Mouse (Mus musculus): ENCODE measurements around the gene Rd3. TPM values are rescaled to one million over a fixed set of nuclear protein-coding genes. Genes with fewer than 3 reads are reported as not detected.

Rd3 gene
- polyA plus RNA-seq, 1 experiment from 2014 or later = 3.7 TPM

GRCm38 (mm10) chr1:191969939-191970338 lies 7.2 kb upstream of the Rd3 start:
- Histone ChIP-seq H3K27ac (ENCODE audit: low read length) (no peak overlapping the region), H3K36me3 (ENCODE audit: insufficient read depth, low read length) (no peaks in the 10 kb centered on the region), H3K9ac (replicated peaks; ENCODE audit: low read depth) (no peak overlapping the region), H3K27me3 (replicated peaks; ENCODE audit: insufficient read depth, low read length) (no peaks in the 10 kb centered on the region), H3K4me1 (ENCODE audit: insufficient read depth, low read depth, low read length) (no peaks in the 10 kb centered on the region), H3K9me3 (ENCODE audit: low read length) (no peaks in the 10 kb centered on the region), H3K4me3 (ENCODE audit: low read depth, low read length) (no peak overlapping the region), H3K4me2 (replicated peaks; ENCODE audit: low read depth, low read length) (no peak overlapping the region)
- DNase-seq (ENCODE audit: low spot score) (no peak), ATAC-seq (no peak)
- WGBS = 57% methylated on average over 5 of the region's 5 CpGs
- no peak for TF ChIP-seq CTCF (IDR thresholded peaks at IDR 0.05)
- TF ChIP-seq EP300 (IDR thresholded peaks at IDR 0.05) = no peak

GRCm38 (mm10) chr1:191974509-191975405 lies 2.4 kb upstream of the Rd3 start:
- H3K27me3 ChIP-seq (replicated peaks; ENCODE audit: insufficient read depth, low read length) = no peaks in the 10 kb centered on the region
- no peak overlapping the region for H3K27ac ChIP-seq (ENCODE audit: low read length)
- WGBS = 62% methylated on average over 13 of the region's 13 CpGs
- H3K9me3 ChIP-seq (ENCODE audit: low read length) = no peaks in the 10 kb centered on the region
- DNase-seq (ENCODE audit: low spot score) (no peak), ATAC-seq (no peak)
- no peak overlapping the region for H3K4me2 ChIP-seq (replicated peaks; ENCODE audit: low read depth, low read length)
- TF ChIP-seq EP300 (IDR thresholded peaks at IDR 0.05) = no peak
- no peak for TF ChIP-seq CTCF (IDR thresholded peaks at IDR 0.05)
- no peak overlapping the region for H3K4me3 ChIP-seq (ENCODE audit: low read depth, low read length)
- H3K4me1 ChIP-seq (ENCODE audit: insufficient read depth, low read depth, low read length) = no peaks in the 10 kb centered on the region
- no peaks in the 10 kb centered on the region for H3K36me3 ChIP-seq (ENCODE audit: insufficient read depth, low read length)
- H3K9ac ChIP-seq (replicated peaks; ENCODE audit: low read depth) = no peak overlapping the region

- TF ChIP-seq EP300 (IDR thresholded peaks at IDR 0.05) (no peak), CTCF (IDR thresholded peaks at IDR 0.05) (no peak)
- peak; percentile 57 for DNase-seq (ENCODE audit: low spot score)
- Histone ChIP-seq H3K4me3 (ENCODE audit: low read depth, low read length) (no peak overlapping the region), H3K4me2 (replicated peaks; ENCODE audit: low read depth, low read length) (no peak overlapping the region), H3K27me3 (replicated peaks; ENCODE audit: insufficient read depth, low read length) (no peaks in the 10 kb centered on the region), H3K4me1 (ENCODE audit: insufficient read depth, low read depth, low read length) (no peaks in the 10 kb centered on the region), H3K27ac (ENCODE audit: low read length) (no peak overlapping the region), H3K36me3 (ENCODE audit: insufficient read depth, low read length) (no peaks in the 10 kb centered on the region), H3K9me3 (ENCODE audit: low read length) (no peaks in the 10 kb centered on the region), H3K9ac (replicated peaks; ENCODE audit: low read depth) (no peak overlapping the region)
- peak; percentile 73 for ATAC-seq
- WGBS = 19% methylated on average over 5 of the region's 6 CpGs
Observed at GRCm38 (mm10) chr1:191981426-191982102, 4.4 kb downstream of the Rd3 start.

- Histone ChIP-seq H3K9ac (replicated peaks; ENCODE audit: low read depth) (no peak overlapping the region), H3K27me3 (replicated peaks; ENCODE audit: insufficient read depth, low read length) (no peaks in the 10 kb centered on the region), H3K4me2 (replicated peaks; ENCODE audit: low read depth, low read length) (no peak overlapping the region), H3K27ac (ENCODE audit: low read length) (no peak overlapping the region), H3K4me3 (ENCODE audit: low read depth, low read length) (no peak overlapping the region), H3K9me3 (ENCODE audit: low read length) (no peaks in the 10 kb centered on the region), H3K4me1 (ENCODE audit: insufficient read depth, low read depth, low read length) (peaks cover 4% of the 10 kb centered on the region; the same call in 1 of the 2 replicates), H3K36me3 (ENCODE audit: insufficient read depth, low read length) (no peaks in the 10 kb centered on the region)
- WGBS = 64% methylated on average over 8 of the region's 8 CpGs
- ATAC-seq = no peak
- no peak for DNase-seq (ENCODE audit: low spot score)
- TF ChIP-seq CTCF (IDR thresholded peaks at IDR 0.05) = no peak
- TF ChIP-seq EP300 (IDR thresholded peaks at IDR 0.05) = no peak
Observed at GRCm38 (mm10) chr1:191986674-191987480, 9.7 kb downstream of the Rd3 start.

- no peak for TF ChIP-seq EP300 (IDR thresholded peaks at IDR 0.05)
- no peak for TF ChIP-seq CTCF (IDR thresholded peaks at IDR 0.05)
Observed at GRCm38 (mm10) chr1:191987481-191987769, 10.3 kb downstream of the Rd3 start.

GRCm38 (mm10) chr1:191988646-191989045 lies 11.5 kb downstream of the Rd3 start:
- H3K4me2 ChIP-seq (replicated peaks; ENCODE audit: low read depth, low read length) = no peak overlapping the region
- H3K4me1 ChIP-seq (ENCODE audit: insufficient read depth, low read depth, low read length) = peaks cover 4% of the 10 kb centered on the region; the same call in 1 of the 2 replicates
- DNase-seq (ENCODE audit: low spot score) = peak; percentile 70
- H3K9me3 ChIP-seq (ENCODE audit: low read length) = no peaks in the 10 kb centered on the region
- no peak overlapping the region for H3K9ac ChIP-seq (replicated peaks; ENCODE audit: low read depth)
- H3K27me3 ChIP-seq (replicated peaks; ENCODE audit: insufficient read depth, low read length) = no peaks in the 10 kb centered on the region
- no peak overlapping the region for H3K4me3 ChIP-seq (ENCODE audit: low read depth, low read length)
- H3K27ac ChIP-seq (ENCODE audit: low read length) = no peak overlapping the region
- ATAC-seq = no peak
- WGBS = 34% methylated on average over 3 of the region's 3 CpGs
- H3K36me3 ChIP-seq (ENCODE audit: insufficient read depth, low read length) = no peaks in the 10 kb centered on the region
- no peak for TF ChIP-seq CTCF (IDR thresholded peaks at IDR 0.05)
- no peak for TF ChIP-seq EP300 (IDR thresholded peaks at IDR 0.05)

More at GRCm38 (mm10) chr1:191987481-191987769, 10.3 kb downstream of the Rd3 start:
- no peak for ATAC-seq
- WGBS = 47% methylated on average over 5 of the region's 5 CpGs
- no peak overlapping the region for H3K27ac ChIP-seq (ENCODE audit: low read length)
- no peaks in the 10 kb centered on the region for H3K9me3 ChIP-seq (ENCODE audit: low read length)
- no peak overlapping the region for H3K4me3 ChIP-seq (ENCODE audit: low read depth, low read length)
- H3K9ac ChIP-seq (replicated peaks; ENCODE audit: low read depth) = no peak overlapping the region
- DNase-seq (ENCODE audit: low spot score) = no peak
- no peak overlapping the region for H3K4me2 ChIP-seq (replicated peaks; ENCODE audit: low read depth, low read length)
- H3K36me3 ChIP-seq (ENCODE audit: insufficient read depth, low read length) = no peaks in the 10 kb centered on the region
- H3K27me3 ChIP-seq (replicated peaks; ENCODE audit: insufficient read depth, low read length) = no peaks in the 10 kb centered on the region
- peaks cover 4% of the 10 kb centered on the region; the same call in 1 of the 2 replicates for H3K4me1 ChIP-seq (ENCODE audit: insufficient read depth, low read depth, low read length)
